Mouse (Mus musculus) midbrain, embryonic 14.5 days (tissue): ENCODE results near the gene Sox6. TPM values are rescaled to one million over a fixed set of nuclear protein-coding genes. Genes with fewer than 3 reads are reported as not detected.

Source experiments
- ATAC-seq: fragments of 200-750 bp; cut with Nextera tagmentation; 2 replicates; pipeline ENCODE4 v1.8.0; 2017; ENCODE audit warnings: moderate number of reproducible peaks, moderate library complexity; ENCODE audit not compliant: low FRiP score, low TSS enrichment
- DNase-seq: peaks from one replicate; pipeline ENCODE4 v3.0.0-alpha.2; 2015
- H3K27ac ChIP-seq: fragments of 300-500 bp; sonication (generic); replicated peaks from 2 replicates; pipeline ENCODE4 v1.5.1; 2014; ENCODE audit warnings: mild to moderate bottlenecking, low read depth, low read length, moderate library complexity
- H3K27me3 ChIP-seq: fragments of 300-500 bp; sonication (generic); 2 replicates; pipeline ENCODE4 v1.6.1; 2014; ENCODE audit warnings: low read length, control low read depth, mixed read lengths; ENCODE audit not compliant: control insufficient read depth, insufficient read depth
- H3K36me3 ChIP-seq: fragments of 300-500 bp; sonication (generic); 2 replicates; pipeline ENCODE4 v1.6.1; 2014; ENCODE audit warnings: low read length, control low read depth; ENCODE audit not compliant: control insufficient read depth, insufficient read depth
- H3K4me1 ChIP-seq: fragments of 300-500 bp; sonication (generic); 2 replicates; pipeline ENCODE4 v1.6.1; 2014; ENCODE audit warnings: mild to moderate bottlenecking, antibody characterized with exemption, low read length, control low read depth; ENCODE audit not compliant: control insufficient read depth, insufficient read depth
- H3K4me2 ChIP-seq: fragments of 300-500 bp; sonication (generic); 2 replicates; pipeline ENCODE4 v1.6.1; 2014; ENCODE audit warnings: mild to moderate bottlenecking, low read length, moderate library complexity
- H3K4me3 ChIP-seq: fragments of 300-500 bp; sonication (generic); replicated peaks from 2 replicates; pipeline ENCODE4 v1.5.1; 2014; ENCODE audit warnings: low read depth, low read length
- H3K9ac ChIP-seq: fragments of 300-500 bp; sonication (generic); replicated peaks from 2 replicates; pipeline ENCODE4 v1.6.1; 2014; ENCODE audit warnings: mild to moderate bottlenecking, low read length, moderate library complexity
- H3K9me3 ChIP-seq: fragments of 300-500 bp; sonication (generic); 2 replicates; pipeline ENCODE4 v1.6.1; 2016; ENCODE audit warnings: low read length, control low read depth, mixed read lengths; ENCODE audit not compliant: control insufficient read depth
- WGBS: fragments of 180-500 bp; shearing (Covaris S2); extraction: QIAGEN DNeasy Blood & Tissue Kit; methylation state at CpG from one replicate; pipeline ENCODE4 v1.1.7; 2014; 5-methylcytosine and 5-hydroxymethylcytosine counted together
- polyA plus RNA-seq: library from polyadenylated mRNA; unstranded; fragments of >200 nt; fragmentation: Nextera tagmentation; extraction: Ambion mirVana; gene quantifications from 2 replicates; pipeline ENCODE4 v1.2.1, GENCODE M21; 2014

Gene Sox6
- polyA plus RNA-seq, 1 experiment from 2014 or later = 52.1 TPM

DNA sequence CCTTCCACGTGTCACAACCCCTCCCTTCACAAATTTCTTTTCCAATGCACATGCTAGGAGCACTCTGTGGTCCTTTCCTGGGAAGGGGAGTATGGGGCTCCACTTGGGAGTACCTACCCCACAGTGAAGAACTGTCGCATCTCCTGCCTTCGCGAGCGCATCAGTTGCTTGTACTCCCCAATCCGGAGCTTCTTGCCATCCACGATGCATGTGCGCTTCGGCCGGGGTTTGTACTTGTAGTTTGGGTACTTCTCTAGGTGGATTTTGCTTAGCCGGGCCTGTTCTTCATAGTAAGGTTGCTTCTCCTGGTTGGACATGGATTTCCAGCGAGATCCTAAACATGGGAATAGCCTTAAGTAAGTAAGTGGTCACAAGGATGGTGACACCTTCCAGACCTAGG lies 552.2 kb downstream of the Sox6 start:
- Histone ChIP-seq H3K27me3 (no peaks in the 10 kb centered on the region), H3K9ac (no peak overlapping the region), H3K27ac (no peak overlapping the region), H3K36me3 (no peaks in the 10 kb centered on the region), H3K4me2 (no peak overlapping the region), H3K9me3 (no peaks in the 10 kb centered on the region), H3K4me3 (no peak overlapping the region), H3K4me1 (no peaks in the 10 kb centered on the region)
- no peak for ATAC-seq
- 92% methylated on average over 12 of the region's 12 CpGs for WGBS
- no peak for DNase-seq

DNA sequence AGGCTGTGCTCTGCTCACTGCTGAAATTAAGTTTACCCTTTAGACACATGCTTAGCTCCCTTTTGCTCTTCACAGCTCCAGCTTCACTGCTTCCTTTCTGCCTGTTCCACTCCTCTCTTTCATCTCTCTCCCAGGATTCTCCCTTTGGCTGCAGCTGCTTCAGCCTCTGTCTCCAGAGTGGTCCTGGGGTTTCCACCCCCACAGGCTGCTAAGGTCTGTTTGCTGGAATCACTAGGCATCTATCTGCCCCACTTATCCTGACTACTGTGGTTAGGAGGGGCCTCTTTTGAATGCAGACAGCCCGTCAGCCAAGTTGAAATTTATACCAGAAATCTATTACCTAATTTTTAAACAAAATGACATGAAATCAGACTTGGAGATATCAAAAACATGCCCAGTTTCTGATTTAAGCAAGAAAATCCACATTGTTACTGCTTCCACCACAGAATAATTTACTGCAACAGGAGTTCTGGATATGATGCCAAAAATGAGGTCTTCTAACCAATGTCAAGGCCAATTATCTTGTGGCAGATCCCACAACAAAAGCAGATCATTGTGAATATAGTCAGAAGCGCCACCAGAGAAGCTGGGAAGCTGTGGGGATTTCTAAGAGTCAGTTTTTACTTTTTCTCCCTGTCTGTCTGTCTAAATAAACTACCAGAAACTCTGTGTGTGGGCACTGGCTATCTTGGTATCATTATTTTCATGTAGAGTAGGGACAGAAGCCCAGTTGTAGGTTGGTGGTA lies 552.8 kb downstream of the Sox6 start:
- H3K9ac ChIP-seq = no peak overlapping the region
- no peak overlapping the region for H3K27ac ChIP-seq
- no peaks in the 10 kb centered on the region for H3K36me3 ChIP-seq
- no peak overlapping the region for H3K4me2 ChIP-seq
- H3K4me3 ChIP-seq = no peak overlapping the region
- ATAC-seq (no peak), DNase-seq (no peak)
- 64% methylated on average over 2 of the region's 2 CpGs for WGBS
- no peaks in the 10 kb centered on the region for H3K27me3 ChIP-seq
- no peaks in the 10 kb centered on the region for H3K9me3 ChIP-seq
- H3K4me1 ChIP-seq = no peaks in the 10 kb centered on the region

DNA sequence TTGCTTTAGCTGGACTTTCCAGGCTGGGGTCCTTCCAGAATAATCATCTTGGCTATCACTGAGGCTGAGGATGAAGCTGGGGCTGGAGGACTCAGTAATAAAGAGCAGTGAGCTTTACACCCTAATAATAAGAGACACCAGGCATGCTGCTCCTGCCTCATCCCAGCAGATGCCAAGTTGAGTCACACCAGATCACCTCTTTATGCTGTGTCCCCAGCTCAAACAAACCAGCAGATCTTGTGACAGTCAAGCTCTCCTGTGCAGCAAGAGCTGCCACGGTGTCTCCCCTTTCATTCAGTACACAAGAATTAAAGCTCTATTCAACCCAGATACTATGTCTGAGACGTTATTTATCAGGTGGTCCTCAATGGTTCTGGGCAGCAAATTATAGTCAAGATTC lies 560.8 kb downstream of the Sox6 start:
- WGBS = 71% methylated on average over 2 of the region's 2 CpGs
- Histone ChIP-seq H3K4me1 (no peaks in the 10 kb centered on the region), H3K27me3 (no peaks in the 10 kb centered on the region), H3K9ac (no peak overlapping the region), H3K4me3 (no peak overlapping the region), H3K4me2 (no peak overlapping the region), H3K36me3 (no peaks in the 10 kb centered on the region), H3K27ac (no peak overlapping the region), H3K9me3 (no peaks in the 10 kb centered on the region)
- ATAC-seq (no peak), DNase-seq (no peak)

DNA sequence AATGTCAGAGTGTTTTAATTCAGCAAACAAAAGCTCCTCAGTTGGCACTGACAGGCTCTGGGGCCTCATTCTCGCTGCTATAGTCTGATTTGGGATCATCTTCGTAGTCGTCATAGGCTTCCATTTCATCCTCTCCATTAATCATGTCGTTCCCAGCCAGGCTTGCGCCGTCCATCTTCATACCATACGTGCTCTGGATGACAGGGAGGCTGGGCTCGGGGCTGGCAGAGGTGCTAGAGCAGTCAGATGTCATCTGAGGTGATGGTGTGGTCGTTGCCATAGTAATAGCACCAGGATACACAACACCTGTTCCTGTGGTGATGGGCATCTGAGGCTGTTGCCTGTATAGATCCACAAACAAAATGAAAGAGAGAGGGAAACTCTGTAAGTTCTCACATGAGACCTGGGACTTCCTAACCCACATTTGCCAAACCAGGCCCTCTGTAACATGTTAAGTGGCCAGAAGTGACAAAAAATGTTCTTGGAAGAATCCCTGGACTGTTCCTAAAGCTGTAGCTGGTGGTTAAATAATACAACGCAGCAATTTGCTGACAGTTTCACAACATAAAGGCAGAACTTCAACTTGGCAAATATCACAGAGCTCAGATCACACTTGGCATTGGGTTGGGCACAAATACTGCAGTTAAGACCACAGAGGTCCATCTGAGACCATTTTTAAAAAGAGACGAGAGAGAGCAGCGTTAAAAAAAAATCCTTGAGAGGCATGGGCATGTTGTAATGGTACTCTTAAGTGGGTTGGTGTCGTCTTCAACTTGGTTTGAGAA lies 561.5 kb downstream of the Sox6 start:
- 75% methylated on average over 13 of the region's 13 CpGs for WGBS

DNA sequence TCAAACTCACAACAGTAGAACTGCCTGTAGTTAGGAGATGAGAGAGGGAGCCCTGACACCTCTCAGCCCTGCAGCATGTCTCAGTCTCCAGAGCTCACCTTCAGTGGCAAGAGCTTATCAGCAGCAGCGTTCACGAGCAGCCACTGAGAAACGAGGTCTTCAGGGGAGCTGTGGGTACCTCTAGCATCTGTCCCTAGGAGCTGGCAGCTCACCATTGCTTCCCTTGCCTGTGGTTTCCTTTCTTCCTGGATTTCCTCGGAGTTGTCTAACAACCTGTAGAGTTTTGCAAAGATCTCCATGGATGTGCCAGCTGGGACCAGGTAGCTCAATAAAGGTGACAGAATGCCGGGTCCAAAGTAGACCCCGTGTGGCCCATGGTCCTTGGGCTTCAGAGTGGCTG lies 563.4 kb downstream of the Sox6 start:
- no peak overlapping the region for H3K4me2 ChIP-seq
- no peaks in the 10 kb centered on the region for H3K4me1 ChIP-seq
- no peak overlapping the region for H3K27ac ChIP-seq
- H3K36me3 ChIP-seq = no peaks in the 10 kb centered on the region
- WGBS = 90% methylated on average over 6 of the region's 6 CpGs
- H3K4me3 ChIP-seq = no peak overlapping the region
- no peaks in the 10 kb centered on the region for H3K9me3 ChIP-seq
- ATAC-seq (no peak), DNase-seq (no peak)
- H3K27me3 ChIP-seq = no peaks in the 10 kb centered on the region
- H3K9ac ChIP-seq = no peak overlapping the region

More for the DNA sequence above, 561.5 kb downstream of the Sox6 start:
- no peaks in the 10 kb centered on the region for H3K36me3 ChIP-seq
- no peaks in the 10 kb centered on the region for H3K9me3 ChIP-seq
- H3K27ac ChIP-seq = no peak overlapping the region
- no peaks in the 10 kb centered on the region for H3K4me1 ChIP-seq
- DNase-seq (no peak), ATAC-seq (no peak)
- no peaks in the 10 kb centered on the region for H3K27me3 ChIP-seq
- H3K9ac ChIP-seq = no peak overlapping the region
- H3K4me3 ChIP-seq = no peak overlapping the region
- H3K4me2 ChIP-seq = no peak overlapping the region

DNA sequence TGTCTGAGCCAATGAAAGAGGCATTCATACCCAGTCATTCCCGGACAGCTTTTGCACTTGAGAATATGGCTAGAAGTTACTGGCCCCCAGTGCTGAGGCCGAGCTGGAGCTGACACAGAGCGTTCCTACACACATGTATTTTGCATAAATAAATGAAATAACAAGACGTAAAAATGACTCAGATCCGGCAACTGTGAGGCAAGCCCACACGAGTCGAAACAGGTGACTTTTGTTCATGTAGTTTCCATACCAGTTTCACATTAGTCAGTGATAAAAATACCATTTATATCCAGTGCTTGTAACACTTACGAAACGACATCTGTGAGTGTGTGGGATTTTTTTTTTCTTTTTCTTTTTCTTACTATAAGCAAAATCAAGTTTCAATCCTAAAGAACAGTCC lies 564.5 kb downstream of the Sox6 start:
- Histone ChIP-seq H3K27me3 (no peaks in the 10 kb centered on the region), H3K9ac (no peak overlapping the region), H3K4me3 (no peak overlapping the region), H3K4me2 (no peak overlapping the region), H3K27ac (no peak overlapping the region), H3K36me3 (no peaks in the 10 kb centered on the region), H3K4me1 (no peaks in the 10 kb centered on the region), H3K9me3 (no peaks in the 10 kb centered on the region)
- DNase-seq = no peak
- WGBS = 87% methylated on average over 9 of the region's 9 CpGs
- ATAC-seq = no peak

DNA sequence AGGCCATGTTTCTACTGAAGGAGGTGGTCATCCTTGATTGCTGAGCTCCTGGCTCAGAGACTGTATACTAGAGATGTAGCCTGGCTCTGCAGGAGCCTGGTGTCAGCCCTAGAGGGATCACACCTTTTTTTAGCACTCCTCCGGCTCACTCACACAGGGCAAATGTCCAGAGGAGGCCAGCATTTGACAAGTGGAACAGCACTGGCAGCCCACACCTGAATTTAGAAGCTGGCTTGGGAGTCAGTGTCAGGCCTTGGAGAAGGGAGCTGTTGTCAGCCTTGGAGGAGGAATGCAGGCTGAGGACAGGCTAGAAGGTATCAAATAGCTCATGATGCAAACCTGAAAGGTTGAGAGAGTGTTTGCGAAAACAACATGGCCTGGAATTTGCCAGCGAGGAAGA lies 565.7 kb downstream of the Sox6 start:
- Histone ChIP-seq H3K4me2 (no peak overlapping the region), H3K4me3 (no peak overlapping the region)

DNA sequence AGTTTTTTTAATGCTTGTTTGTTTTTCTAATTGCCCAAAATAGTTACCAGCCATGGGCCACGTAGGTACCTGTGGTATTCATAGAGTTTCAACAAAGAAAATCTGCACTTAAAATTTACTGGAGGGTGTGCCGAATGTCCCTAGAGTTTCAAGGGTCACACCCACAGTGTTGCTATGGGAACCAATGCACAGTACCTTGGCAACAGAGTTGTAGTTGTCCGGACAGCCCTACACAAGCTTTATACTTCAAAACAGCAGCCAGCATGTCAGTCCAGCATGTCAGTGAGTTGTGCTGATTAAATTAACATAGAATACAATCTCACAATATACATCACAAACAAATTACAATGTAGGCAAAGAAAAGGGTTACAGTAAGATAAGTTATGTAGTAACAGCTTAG lies 567.1 kb downstream of the Sox6 start:
- no peak for DNase-seq
- WGBS = 36% methylated on average over 3 of the region's 3 CpGs
- Histone ChIP-seq H3K4me2 (no peak overlapping the region), H3K4me1 (no peaks in the 10 kb centered on the region), H3K4me3 (no peak overlapping the region), H3K36me3 (no peaks in the 10 kb centered on the region), H3K9me3 (no peaks in the 10 kb centered on the region), H3K27ac (no peak overlapping the region), H3K27me3 (no peaks in the 10 kb centered on the region), H3K9ac (no peak overlapping the region)
- ATAC-seq = no peak

More for the DNA sequence above, 565.7 kb downstream of the Sox6 start:
- Histone ChIP-seq H3K4me1 (no peaks in the 10 kb centered on the region), H3K9me3 (no peaks in the 10 kb centered on the region), H3K27ac (no peak overlapping the region), H3K27me3 (no peaks in the 10 kb centered on the region), H3K36me3 (no peaks in the 10 kb centered on the region), H3K9ac (no peak overlapping the region)
- ATAC-seq (no peak), DNase-seq (no peak)
- 95% methylated on average over 3 of the region's 3 CpGs for WGBS

DNA sequence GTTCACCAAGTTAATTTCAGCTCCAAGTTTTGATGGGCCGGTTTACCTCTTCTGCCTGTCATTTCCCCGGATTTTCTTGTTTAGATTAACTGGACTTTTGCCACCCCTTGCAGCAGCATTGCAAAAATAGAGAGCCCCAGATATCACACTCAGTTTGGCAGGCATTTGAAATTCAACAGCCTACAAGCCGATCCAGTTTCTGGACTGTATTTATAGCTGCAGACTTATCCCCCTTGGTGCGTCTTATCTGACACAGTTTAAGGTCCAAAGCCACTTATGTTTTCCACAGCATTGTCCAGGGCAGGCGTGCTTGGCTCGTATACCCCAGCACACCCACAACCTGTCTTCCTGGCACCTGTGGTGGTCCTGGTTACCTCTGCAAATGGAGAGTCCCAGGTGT lies 571.8 kb downstream of the Sox6 start:
- Histone ChIP-seq H3K4me2 (no peak overlapping the region), H3K27ac (no peak overlapping the region), H3K36me3 (no peaks in the 10 kb centered on the region), H3K9ac (no peak overlapping the region), H3K9me3 (no peaks in the 10 kb centered on the region), H3K27me3 (no peaks in the 10 kb centered on the region), H3K4me3 (no peak overlapping the region), H3K4me1 (no peaks in the 10 kb centered on the region)
- ATAC-seq (no peak), DNase-seq (no peak)
- 89% methylated on average over 6 of the region's 6 CpGs for WGBS
